In the genomic region with DNA sequence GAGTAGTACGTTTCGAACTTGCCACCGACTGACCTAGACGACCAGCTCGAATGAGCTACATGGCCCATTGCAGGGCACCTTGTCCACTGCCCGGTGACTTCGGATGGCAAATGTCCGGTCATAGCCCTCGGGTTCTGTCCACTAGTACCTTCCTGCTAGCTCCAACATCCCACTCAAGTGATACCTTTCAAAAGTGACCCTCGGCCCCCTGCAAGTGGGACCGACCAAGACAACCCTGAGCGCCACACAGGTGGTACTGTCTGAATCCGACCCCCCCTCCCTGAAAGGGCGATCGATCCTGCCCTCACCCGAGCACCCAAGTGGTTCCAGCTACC, we compare ENCODE assay signal across 8 mouse cellular contexts. TPM values are rescaled to one million over a fixed set of nuclear protein-coding genes. Genes with fewer than 3 reads are reported as not detected.
A peak's percentile ranks its signal among the peaks of the same experiment; 100 is the strongest.
DNase-seq lines count a peak whose midpoint lies in the region; ATAC-seq and TF ChIP-seq lines count a peak whose summit lies in the region.

No protein-coding gene starts in this region.

- no peaks in the 10 kb centered on the region for H3K27me3 ChIP-seq in heart, embryonic 14.5 days (ENCODE audit: control insufficient read depth, insufficient read depth, low read length)
- no peaks in the 10 kb centered on the region for H3K27me3 ChIP-seq in hindbrain, embryonic 12.5 days

- in situ Hi-C loops in ES-E14 (cut with MboI; ENCODE audit: low sequenced_read_pairs in 2 of 2, unreplicated experiment in 2 of 2): no loop called here

- no peaks in the 10 kb centered on the region for H3K9me3 ChIP-seq in heart, embryonic 14.5 days (ENCODE audit: control insufficient read depth, low read length)
- H3K9me3 ChIP-seq in ES-E14 (ENCODE audit: control insufficient read depth, insufficient read depth, low read depth, low read length): no peaks in the 10 kb centered on the region
- no peaks in the 10 kb centered on the region for H3K9me3 ChIP-seq in hindbrain, embryonic 12.5 days (replicated peaks)

- peak overlapping the region in 1 of 2 experiments; percentile 87; a peak in 3 of 4 replicates for H3K27ac ChIP-seq in heart, embryonic 14.5 days (replicated peaks in 1 of 2; ENCODE audit: control insufficient read depth in 1 of 2, insufficient read depth in 1 of 2, low read depth in 2 of 2, low read length in 2 of 2)
- peak overlapping the region; percentile 20; the same call in 1 of the 2 replicates for H3K27ac ChIP-seq in ES-E14 (ENCODE audit: insufficient read depth, low read depth, low read length, poor library complexity, severe bottlenecking)
- H3K27ac ChIP-seq in hindbrain, embryonic 12.5 days: 0 out of 2 replicates have a peak overlapping the region, but pooled peaks have one; percentile 76

- H3K36me3 ChIP-seq in heart, embryonic 14.5 days (ENCODE audit: control insufficient read depth, insufficient read depth, low read length): peaks cover 36% of the 10 kb centered on the region
- peaks cover 15% of the 10 kb centered on the region for H3K36me3 ChIP-seq in ES-E14 (ENCODE audit: control insufficient read depth, insufficient read depth, low read length, poor library complexity, severe bottlenecking)
- peaks cover 14% of the 10 kb centered on the region for H3K36me3 ChIP-seq in hindbrain, embryonic 12.5 days

- no peak for DNase-seq in heart, adult 18-20 months
- no peak for DNase-seq in ES-E14 (ENCODE audit: low read depth, low spot score)
- DNase-seq in embryo, embryonic 10.5 days (ENCODE audit: low spot score): no peak
- no peak for DNase-seq in layer of hippocampus, adult 11-12 months (ENCODE audit: low spot score)
- no peak for DNase-seq in ovary, postnatal 10 days (ENCODE audit: low spot score)

- peak overlapping the region; percentile 93 for H3K4me2 ChIP-seq in heart, embryonic 14.5 days (ENCODE audit: low read length)
- H3K4me2 ChIP-seq in hindbrain, embryonic 12.5 days (replicated peaks): peak overlapping the region; percentile 95

- under 1% methylated on average over 16 of the region's 16 CpGs for WGBS in heart, embryonic 14.5 days
- WGBS in hindbrain, embryonic 12.5 days: 0% methylated on average over 16 of the region's 16 CpGs

- no peak for ATAC-seq in heart, embryonic 14.5 days (ENCODE audit: insufficient number of reproducible peaks, insufficient read depth, low FRiP score, low read depth)
- ATAC-seq in hindbrain, embryonic 12.5 days (ENCODE audit: low FRiP score): peak; percentile 35
- 0 out of 2 replicates have a peak, but pooled peaks have one; percentile 0 for ATAC-seq in megakaryocyte-erythroid progenitor cell, adult 5-6 weeks (replicated peaks; ENCODE audit: low FRiP score, low TSS enrichment, poor library complexity, severe bottlenecking)

- peak overlapping the region; percentile 75 for H3K9ac ChIP-seq in heart, embryonic 14.5 days (ENCODE audit: low read length)
- peak overlapping the region; percentile 70 for H3K9ac ChIP-seq in ES-E14 (ENCODE audit: insufficient read depth, low read depth, low read length, poor library complexity, severe bottlenecking)
- peak overlapping the region; percentile 78 for H3K9ac ChIP-seq in hindbrain, embryonic 12.5 days

- peak overlapping the region; percentile 51 to 55 for H3K4me3 ChIP-seq in heart, embryonic 14.5 days (ENCODE audit: control insufficient read depth in 1 of 2, insufficient read depth in 1 of 2, low read depth in 1 of 2, low read length in 2 of 2)
- peak overlapping the region; percentile 67 to 83 for H3K4me3 ChIP-seq in ES-E14 (ENCODE audit: insufficient read depth in 1 of 2, low read depth in 1 of 2, low read length in 2 of 2, poor library complexity in 1 of 2, severe bottlenecking in 1 of 2)
- H3K4me3 ChIP-seq in hindbrain, embryonic 12.5 days: peak overlapping the region; percentile 66

- H3K4me1 ChIP-seq in heart, embryonic 14.5 days (ENCODE audit: control insufficient read depth in 2 of 2, insufficient read depth in 2 of 2, low read length in 2 of 2): peaks cover 13 to 26% of the 10 kb centered on the region in 2 experiments
- peaks cover 4 to 18% of the 10 kb centered on the region in 2 experiments; a peak in 3 of 4 replicates for H3K4me1 ChIP-seq in ES-E14 (ENCODE audit: control insufficient read depth in 2 of 2, insufficient read depth in 2 of 2, low read length in 2 of 2, poor library complexity in 1 of 2)
- H3K4me1 ChIP-seq in hindbrain, embryonic 12.5 days: peaks cover 29% of the 10 kb centered on the region

TF ChIP-seq in ES-E14, 5 proteins besides CTCF, POLR2A, EP300 and RAD21:
- no peak for TF ChIP-seq CHD2 (IDR thresholded peaks at IDR 0.05; ENCODE audit: low read depth, low read length)

RNA-seq across cellular contexts. Expression of gene Dedd2, which starts 1.0 kb away (rescaled TPM):
- 4.8 and 5.7 TPM in 2 replicates for polyA plus RNA-seq in heart, embryonic 14.5 days (2014; fragmentation: Nextera tagmentation; extraction: Ambion mirVana)
- 10 to 100 TPM; 19.6 to 19.9 TPM for total RNA-seq in heart, adult 18-20 months (2021)
- 22.8 and 31.3 TPM in 2 replicates for total RNA-seq in ES-E14 (2012; rRNA removed)
- polyA plus RNA-seq in hindbrain, embryonic 12.5 days (2016; fragmentation: Nextera tagmentation; extraction: Ambion mirVana): 11.9 and 13.9 TPM in 2 replicates
- total RNA-seq in megakaryocyte-erythroid progenitor cell, adult 5-6 weeks (2014; fragmentation: Nextera tagmentation): 16.0 and 24.9 TPM in 2 replicates
- 13.5 and 15.2 TPM in 2 replicates for total RNA-seq in megakaryocyte-erythroid progenitor cell, adult 5-6 weeks (2017)

RNA-seq across cellular contexts. Expression of gene Zfp526, which starts 1.8 kb away (rescaled TPM):
- polyA plus RNA-seq in heart, embryonic 14.5 days (2014; fragmentation: Nextera tagmentation; extraction: Ambion mirVana): 2.3 and 2.4 TPM in 2 replicates
- total RNA-seq in heart, adult 18-20 months (2021): 1 to 10 TPM; 6.3 to 7.4 TPM
- 5.0 and 5.2 TPM in 2 replicates for total RNA-seq in ES-E14 (2012; rRNA removed)
- polyA plus RNA-seq in hindbrain, embryonic 12.5 days (2016; fragmentation: Nextera tagmentation; extraction: Ambion mirVana): 2.3 and 2.9 TPM in 2 replicates
- 18.8 and 20.3 TPM in 2 replicates for total RNA-seq in megakaryocyte-erythroid progenitor cell, adult 5-6 weeks (2014; fragmentation: Nextera tagmentation)
- 10.1 and 12.5 TPM in 2 replicates for total RNA-seq in megakaryocyte-erythroid progenitor cell, adult 5-6 weeks (2017)

RNA-seq across cellular contexts. Expression of gene Gsk3a, which starts 18.3 kb away (rescaled TPM):
- 10.0 and 12.2 TPM in 2 replicates for polyA plus RNA-seq in heart, embryonic 14.5 days (2014; fragmentation: Nextera tagmentation; extraction: Ambion mirVana)
- total RNA-seq in heart, adult 18-20 months (2021): 10 to 100 TPM; 61.4 to 68.5 TPM
- 38.2 and 38.5 TPM in 2 replicates for total RNA-seq in ES-E14 (2012; rRNA removed)
- 17.2 and 19.6 TPM in 2 replicates for polyA plus RNA-seq in hindbrain, embryonic 12.5 days (2016; fragmentation: Nextera tagmentation; extraction: Ambion mirVana)
- total RNA-seq in megakaryocyte-erythroid progenitor cell, adult 5-6 weeks (2014; fragmentation: Nextera tagmentation): 97.9 and 123 TPM in 2 replicates
- 49.1 and 74.7 TPM in 2 replicates for total RNA-seq in megakaryocyte-erythroid progenitor cell, adult 5-6 weeks (2017)

RNA-seq across cellular contexts. Expression of gene Erf, which starts 31.2 kb away (rescaled TPM):
- polyA plus RNA-seq in heart, embryonic 14.5 days (2014; fragmentation: Nextera tagmentation; extraction: Ambion mirVana): 14.4 and 17.4 TPM in 2 replicates
- total RNA-seq in heart, adult 18-20 months (2021): 10 to 100 TPM; 15.8 to 16.9 TPM
- total RNA-seq in ES-E14 (2012; rRNA removed): 82.2 and 87.1 TPM in 2 replicates
- 10.4 and 13.6 TPM in 2 replicates for polyA plus RNA-seq in hindbrain, embryonic 12.5 days (2016; fragmentation: Nextera tagmentation; extraction: Ambion mirVana)
- total RNA-seq in megakaryocyte-erythroid progenitor cell, adult 5-6 weeks (2014; fragmentation: Nextera tagmentation): 8.7 and 18.9 TPM in 2 replicates
- total RNA-seq in megakaryocyte-erythroid progenitor cell, adult 5-6 weeks (2017): 6.2 and 8.6 TPM in 2 replicates

RNA-seq across cellular contexts. Expression of gene Pou2f2, which starts 39.9 kb away (rescaled TPM):
- polyA plus RNA-seq in heart, embryonic 14.5 days (2014; fragmentation: Nextera tagmentation; extraction: Ambion mirVana): 0.50 and 0.71 TPM in 2 replicates
- total RNA-seq in heart, adult 18-20 months (2021): 1 to 10 TPM in 1 of 2 experiments, under 1 TPM in 1; 0.25 to 1.5 TPM
- total RNA-seq in ES-E14 (2012; rRNA removed): 2.4 and 2.9 TPM in 2 replicates
- polyA plus RNA-seq in hindbrain, embryonic 12.5 days (2016; fragmentation: Nextera tagmentation; extraction: Ambion mirVana): 38.6 and 40.3 TPM in 2 replicates
- total RNA-seq in megakaryocyte-erythroid progenitor cell, adult 5-6 weeks (2014; fragmentation: Nextera tagmentation): 0.40 and 0.57 TPM in 2 replicates
- 0.91 TPM in 1 of 2 replicates, not detected in the other for total RNA-seq in megakaryocyte-erythroid progenitor cell, adult 5-6 weeks (2017)
